Mouse (Mus musculus) ES-Bruce4 (cell line): ENCODE measurements around the gene Plppr3.

ENCODE experiments used
- CTCF ChIP-seq: IDR thresholded peaks from one replicate; pipeline ENCODE4 v1.8.1; 2011; ENCODE audit warnings: low read depth, low read length
- POLR2A ChIP-seq: IDR thresholded peaks from one replicate; pipeline ENCODE4 v1.8.1; 2011; ENCODE audit warnings: low read length; ENCODE audit not compliant: insufficient read depth

- TF ChIP-seq CTCF (no peak), POLR2A (no peak)
Observed at GRCm38 (mm10) chr10:79849941-79850628, 24.3 kb downstream of the Plppr3 start.
